Mouse (Mus musculus): ENCODE measurements around the gene Ikzf1.

GRCm38 (mm10) chr11:11667254-11667921 lies 17.4 kb upstream of the Ikzf1 start:
- TF ChIP-seq CTCF (IDR thresholded peaks at IDR 0.05; ENCODE audit: control insufficient read depth, insufficient read depth, insufficient replicate concordance, low read depth, low read length) = no peak
- no peak for TF ChIP-seq POLR2A (IDR thresholded peaks at IDR 0.05; ENCODE audit: control insufficient read depth, low read depth, low read length)

All from testis, adult 2 months (tissue).